Mouse (Mus musculus) cerebellum, adult 9-10 months (tissue): Measurements from ENCODE around the gene Gtdc1.

ENCODE experiments used
- DNase-seq: peaks from one replicate; pipeline ENCODE4 v3.0.0; 2022

Gene Gtdc1

DNA sequence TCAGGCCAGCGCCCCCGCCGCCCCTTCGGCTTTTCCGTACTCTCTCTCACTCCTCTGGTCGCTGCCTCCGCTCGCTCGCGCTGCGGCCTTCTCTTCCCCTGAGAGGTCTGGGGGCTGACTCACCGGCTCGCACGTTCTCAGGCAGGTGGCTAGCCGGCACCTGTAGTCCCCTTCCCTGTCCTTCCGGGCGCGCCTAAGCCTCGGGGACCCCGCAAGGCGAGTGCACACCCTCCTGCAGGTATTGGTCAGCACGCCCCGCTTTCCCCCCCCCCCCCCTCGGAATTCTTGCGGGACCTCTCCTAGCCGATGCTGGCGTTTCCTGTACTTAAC is at the start of gene Gtdc1:
TSS of gene Gtdc1 (minus strand) at position 176 of the 330 bp plus-strand sequence.
- DNase-seq = no peak

DNA sequence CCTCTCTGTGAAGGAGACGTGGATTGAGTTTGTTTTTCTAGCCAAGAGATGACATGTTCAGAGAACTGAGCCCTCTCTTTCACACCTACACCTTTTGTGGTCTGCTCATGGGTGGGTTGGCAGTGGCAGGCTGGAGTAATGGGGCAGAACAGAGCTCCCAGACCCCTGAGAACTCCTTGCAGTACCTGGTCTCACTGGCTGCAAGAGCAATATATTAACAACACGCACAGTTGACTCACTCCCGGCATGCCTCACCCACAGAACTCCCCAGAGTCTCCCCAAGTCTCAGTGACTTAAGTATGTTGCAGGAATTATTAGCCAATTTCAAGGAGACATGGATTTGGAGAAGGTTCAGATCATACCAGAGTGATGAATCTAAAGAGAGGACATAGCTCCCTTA is 49.6 kb upstream of the Gtdc1 start:
- DNase-seq = no peak

DNA sequence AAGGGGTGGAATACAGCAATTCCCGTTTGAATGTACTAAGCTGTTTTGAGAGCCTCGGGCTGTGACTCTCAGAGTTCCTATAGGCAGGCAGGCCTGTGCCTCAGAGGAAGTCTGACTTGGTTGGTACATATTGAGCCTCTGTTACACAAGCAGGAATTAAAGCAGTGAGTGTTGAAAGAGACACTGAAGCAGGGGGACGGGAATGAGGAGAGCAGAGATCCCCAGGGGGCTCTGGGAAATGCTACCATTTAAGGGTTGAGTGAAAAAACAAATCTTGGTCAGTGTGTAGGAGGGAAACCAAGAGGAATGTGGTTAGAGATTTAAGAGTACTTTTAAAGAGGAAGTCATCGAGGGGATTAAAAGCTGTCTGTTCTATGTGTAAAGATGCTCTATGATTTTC is 49.0 kb upstream of the Gtdc1 start:
- no peak for DNase-seq

GRCm38 (mm10) chr2:44973828-44974227 is 46.4 kb upstream of the Gtdc1 start:
- DNase-seq = no peak

DNA sequence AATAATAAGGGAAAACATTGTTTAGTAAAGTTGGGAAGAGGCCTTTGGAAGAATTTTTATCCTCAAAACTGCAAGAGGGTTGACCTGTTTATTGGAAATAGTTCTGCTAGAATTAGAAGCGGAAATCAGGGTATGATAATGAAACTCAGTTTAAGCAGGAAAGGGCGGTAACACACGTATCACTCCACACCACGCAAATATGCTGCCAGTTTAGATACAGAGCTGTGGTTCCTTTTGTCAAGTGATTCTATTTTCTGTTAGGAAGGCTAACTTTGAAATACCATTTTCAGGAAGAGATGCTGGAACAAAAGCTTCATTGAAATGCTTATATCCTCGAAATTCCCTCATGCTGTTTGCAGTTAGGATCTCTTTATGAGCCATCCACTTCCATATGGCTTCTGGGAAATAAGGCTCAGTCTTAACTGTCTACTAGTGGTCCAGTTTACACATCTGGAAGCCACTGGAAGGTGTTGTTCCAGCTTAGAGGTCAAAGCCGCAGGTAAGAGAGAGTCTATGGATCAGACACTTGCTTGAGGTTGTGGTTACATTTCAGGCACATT is 42.7 kb upstream of the Gtdc1 start:
- DNase-seq = no peak

GRCm38 (mm10) chr2:44969640-44970039 is 42.2 kb upstream of the Gtdc1 start:
- DNase-seq = no peak

GRCm38 (mm10) chr2:44969226-44969625 is 41.8 kb upstream of the Gtdc1 start:
- no peak for DNase-seq

DNA sequence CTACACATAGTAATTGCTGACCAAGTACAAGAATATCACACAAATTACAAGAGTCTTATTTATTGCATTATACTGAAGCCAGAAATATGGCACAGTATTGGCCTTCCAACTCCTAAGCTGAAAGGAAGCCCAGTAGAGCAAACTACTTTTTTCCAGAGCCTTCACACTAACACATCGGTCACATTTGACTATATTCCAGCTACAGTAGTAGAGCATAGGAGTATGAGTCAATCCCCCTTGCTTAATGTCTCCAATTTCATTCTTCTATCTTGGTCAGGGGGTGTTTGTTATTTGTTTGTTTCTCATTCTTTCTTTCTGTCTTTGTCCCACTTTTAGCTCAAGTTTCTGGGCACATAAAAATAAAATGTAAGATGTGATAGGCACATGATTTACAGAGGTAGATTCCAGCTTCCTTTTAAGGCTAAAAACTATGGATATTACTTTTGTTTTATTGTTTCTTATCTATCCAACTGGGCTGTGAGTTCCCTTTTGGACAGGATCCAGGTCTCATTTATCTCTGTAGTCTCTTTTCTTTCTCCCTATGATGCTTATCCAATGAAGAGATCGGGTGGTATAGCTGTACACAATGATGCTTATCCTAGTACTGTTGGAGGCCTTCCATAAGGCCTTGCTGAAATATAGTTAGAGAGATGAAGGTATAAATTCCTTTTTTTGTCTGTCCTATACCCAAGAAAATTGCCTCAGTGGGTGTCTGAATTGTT is 38.5 kb upstream of the Gtdc1 start:
- DNase-seq = no peak

- no peak for DNase-seq
Measured at GRCm38 (mm10) chr2:44962620-44963019, 35.2 kb upstream of the Gtdc1 start.

DNA sequence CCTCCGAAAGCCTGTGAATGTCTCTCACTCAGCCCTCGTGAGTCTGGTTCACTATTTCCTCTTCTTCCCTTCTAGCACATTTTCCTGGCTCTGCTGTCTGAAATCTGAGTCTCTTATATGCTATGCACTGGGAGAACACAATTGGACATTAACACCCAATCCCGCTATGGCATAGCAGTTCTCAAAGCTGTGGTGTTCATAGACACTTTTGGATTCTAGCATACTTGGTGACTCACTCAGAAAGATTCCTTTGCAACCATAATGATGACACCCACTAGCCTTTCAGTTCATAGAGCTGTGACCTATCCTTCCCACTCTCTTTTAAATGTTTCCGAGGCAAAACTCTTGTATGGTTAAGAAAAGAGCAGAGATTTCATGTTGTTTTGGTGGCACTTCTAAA is 33.7 kb upstream of the Gtdc1 start:
- DNase-seq = no peak

- DNase-seq = no peak
Measured at GRCm38 (mm10) chr2:44960561-44960960, 33.1 kb upstream of the Gtdc1 start.

DNA sequence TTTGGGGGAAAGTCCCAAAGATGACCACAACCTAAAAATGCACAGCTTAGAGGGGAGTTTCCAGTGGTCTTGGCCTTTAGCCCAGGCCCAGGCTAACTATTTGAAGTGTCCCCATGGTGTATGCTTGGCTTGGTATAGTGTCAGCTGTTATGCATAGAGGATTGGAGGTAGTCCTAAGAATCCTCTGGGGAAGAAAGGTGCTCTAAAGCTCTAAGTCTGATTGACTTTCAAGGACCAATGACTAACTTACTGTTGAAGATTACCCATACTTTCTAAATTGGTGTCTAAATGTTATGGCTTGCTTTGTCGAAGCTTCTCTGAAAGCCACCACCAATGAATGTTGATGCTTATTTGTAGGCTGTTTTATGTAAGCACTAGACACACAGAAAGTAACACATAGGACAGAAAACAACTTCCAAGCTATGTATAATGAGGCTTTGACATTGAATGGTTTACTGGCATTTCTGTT is 29.9 kb upstream of the Gtdc1 start:
- DNase-seq = no peak

GRCm38 (mm10) chr2:44956232-44956631 is 28.8 kb upstream of the Gtdc1 start:
- DNase-seq = no peak

- DNase-seq = no peak
Measured at GRCm38 (mm10) chr2:44955506-44955905, 28.0 kb upstream of the Gtdc1 start.

DNA sequence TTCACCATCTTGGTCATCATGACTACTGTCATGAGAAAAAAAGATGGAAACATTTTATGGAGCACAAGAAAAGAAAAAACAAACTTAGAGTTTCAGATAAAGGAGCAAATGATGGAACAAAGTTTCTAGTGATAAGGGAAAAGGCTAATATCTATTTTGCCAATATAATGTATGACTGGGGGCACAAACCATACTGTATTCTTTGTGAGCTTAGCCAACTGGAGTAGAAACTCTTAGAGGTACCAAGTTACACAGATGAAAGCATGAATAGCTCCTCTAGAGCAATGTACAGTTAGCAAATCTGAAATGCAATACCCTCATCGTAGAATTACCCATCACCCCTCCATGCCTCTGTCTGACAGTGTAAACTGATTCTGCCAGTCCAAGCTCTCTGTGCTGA is 26.7 kb upstream of the Gtdc1 start:
- DNase-seq = no peak

DNA sequence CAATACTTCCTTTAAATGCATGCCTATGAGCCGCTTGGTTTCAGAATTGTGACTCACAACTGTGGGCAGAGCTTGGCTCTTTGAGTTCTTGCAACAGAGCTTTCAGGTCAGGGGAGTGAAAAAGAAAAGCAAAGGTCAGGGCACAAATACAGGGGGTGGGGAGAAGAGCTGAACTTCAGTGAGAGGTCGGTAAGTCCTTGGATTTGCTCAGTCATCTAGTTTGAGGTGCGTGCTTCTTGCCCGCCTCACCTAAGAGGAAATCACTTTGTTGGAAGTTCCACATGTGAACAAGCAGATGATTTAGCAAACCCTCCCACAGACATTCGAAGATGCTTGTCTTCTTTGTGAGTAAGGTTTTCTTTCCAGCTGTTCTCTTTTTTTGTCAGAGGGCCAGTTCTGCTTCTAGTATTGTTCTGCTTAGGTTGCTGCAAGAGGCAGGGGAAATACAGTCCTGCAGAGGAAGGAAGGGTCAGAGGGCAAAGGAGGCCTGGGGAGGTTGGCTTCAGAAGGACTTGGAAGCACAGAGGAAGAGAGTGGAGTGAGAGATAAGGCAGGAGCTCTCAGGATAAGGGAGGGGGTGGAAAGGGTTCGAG is 25.5 kb upstream of the Gtdc1 start:
- DNase-seq = no peak

DNA sequence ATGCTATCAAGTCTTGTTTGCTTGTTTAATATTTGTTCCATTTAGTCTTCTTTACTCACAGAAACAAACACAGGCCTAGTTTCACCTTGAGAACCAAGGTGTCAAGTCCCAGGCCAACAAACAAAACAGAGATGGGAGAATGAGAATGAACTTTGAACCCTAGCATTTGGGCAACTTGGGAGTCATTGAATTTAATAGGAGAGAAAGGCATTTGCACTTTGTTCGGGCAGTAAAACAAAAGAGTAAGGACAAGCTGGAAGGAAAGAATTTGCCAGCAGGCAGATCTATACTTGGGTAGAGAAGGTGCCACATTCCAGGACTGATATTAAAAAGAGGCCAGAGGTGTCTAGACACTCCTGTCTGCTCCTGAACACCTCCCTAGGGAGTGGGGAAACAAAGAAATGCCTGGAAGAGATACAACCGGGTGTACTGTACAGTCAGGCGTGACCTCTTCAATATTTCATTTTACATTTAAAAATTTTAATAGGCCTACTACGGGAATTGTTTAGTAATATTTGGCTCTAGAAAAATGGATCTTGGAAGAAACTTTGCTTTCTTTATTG is 24.3 kb upstream of the Gtdc1 start:
- DNase-seq = no peak

DNA sequence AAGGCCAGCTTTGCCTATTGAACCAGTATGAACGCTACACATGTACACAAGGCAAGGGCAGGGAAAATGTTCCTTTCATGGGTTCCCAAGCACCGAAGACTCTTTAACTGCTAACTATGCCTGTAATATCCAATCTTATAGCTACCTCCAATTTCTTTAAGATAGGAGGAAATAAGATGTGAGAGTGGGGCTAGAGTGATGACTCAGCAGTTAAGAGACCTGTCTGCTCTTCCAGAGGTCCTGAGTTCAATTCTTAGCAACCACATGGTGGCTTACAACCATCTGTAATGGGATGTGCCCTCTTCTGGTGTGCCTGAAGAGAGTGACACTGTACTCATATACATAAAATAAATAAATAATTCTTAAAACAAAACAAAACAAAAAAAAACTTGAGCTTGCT is 17.2 kb upstream of the Gtdc1 start:
- DNase-seq = no peak

GRCm38 (mm10) chr2:44930951-44931350 is 3.5 kb upstream of the Gtdc1 start:
- no peak for DNase-seq

- DNase-seq = peak; percentile 19
Measured at GRCm38 (mm10) chr2:44928631-44929030, 1.2 kb upstream of the Gtdc1 start.

DNA sequence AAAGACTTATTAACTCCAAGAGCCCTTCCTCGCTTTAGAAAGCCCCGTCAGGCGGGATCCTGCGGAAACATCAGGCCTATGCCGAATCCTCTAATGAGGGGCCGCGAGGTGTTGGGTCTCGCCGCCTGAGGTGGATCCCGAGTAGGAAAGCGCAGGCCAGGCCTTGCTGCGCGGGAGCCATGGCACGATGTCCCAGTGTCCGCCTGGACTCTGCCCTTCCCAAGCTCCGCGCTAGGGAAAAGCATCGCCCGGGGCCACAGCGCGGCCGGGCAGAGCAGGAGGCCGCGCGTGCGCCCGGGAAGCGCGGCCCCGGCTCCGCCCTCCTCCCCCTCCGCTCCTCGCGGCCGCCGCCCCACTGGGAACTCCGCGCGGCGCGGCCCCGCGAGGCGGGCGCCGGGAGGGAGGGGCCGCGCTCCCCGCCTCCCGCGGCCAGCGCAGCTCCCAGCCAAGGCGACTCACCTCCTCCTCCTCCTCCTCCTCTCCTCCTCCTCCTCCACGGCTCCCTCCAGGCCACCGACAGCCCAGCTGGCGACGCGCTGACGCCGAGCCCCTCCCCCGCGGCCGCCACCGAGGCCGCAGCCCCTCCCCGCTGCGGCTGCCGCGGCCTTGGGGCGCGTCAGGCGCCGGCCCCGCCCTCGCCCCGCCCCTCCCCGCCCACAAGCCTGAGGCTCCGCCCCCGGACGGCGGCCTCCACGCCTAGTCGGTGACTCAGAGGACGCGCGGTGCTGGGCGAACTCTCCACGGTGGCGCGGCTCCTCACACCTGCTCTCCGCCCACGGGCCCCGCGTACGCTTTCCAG is 575 bp downstream of the Gtdc1 start:
- DNase-seq = peak; percentile 91

- DNase-seq = no peak
Measured at GRCm38 (mm10) chr2:44926167-44926682, 1.2 kb downstream of the Gtdc1 start.

DNA sequence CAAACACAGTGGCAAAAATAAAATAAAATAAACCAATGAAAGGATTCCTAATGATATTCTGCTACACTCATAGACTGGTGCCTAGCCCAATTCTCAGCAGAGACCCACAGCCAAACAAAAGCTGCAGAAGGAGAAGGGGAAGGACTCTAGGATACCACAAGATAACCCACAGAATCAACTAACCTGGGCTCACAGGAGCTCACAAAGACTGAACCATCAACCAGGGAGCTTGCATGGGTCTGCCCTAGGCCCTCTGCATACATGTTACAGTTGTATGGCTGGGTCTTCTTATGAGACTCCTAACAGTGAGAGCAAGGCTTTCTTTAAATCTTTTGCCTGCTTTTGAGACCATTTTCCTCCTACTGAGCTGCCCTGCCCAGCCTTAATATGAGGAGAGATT is 2.8 kb downstream of the Gtdc1 start:
- no peak for DNase-seq
